Mouse (Mus musculus): Measurements from ENCODE around the gene Cad. TPM values are rescaled to one million over a fixed set of nuclear protein-coding genes. Genes with fewer than 3 reads are reported as not detected.

Gene Cad
- polyA plus RNA-seq (2012; rRNA removed): 23.0 and 24.6 TPM in 2 replicates

GRCm38 (mm10) chr5:31054261-31055215 lies at the start of gene Cad:
Gene Cad, plus strand, starts transcription at chr5:31054780.

GRCm38 (mm10) chr5:31047848-31048762 lies 6.5 kb upstream of the Cad start, which contains the start of gene Atraid:
Gene Atraid, plus strand, starts transcription at chr5:31048312.

GRCm38 (mm10) chr5:31048763-31049641 lies 5.6 kb upstream of the Cad start, which contains the start of gene Slc5a6:
Gene Slc5a6, minus strand, starts transcription at chr5:31048924.

GRCm38 (mm10) chr5:31105814-31106335 lies 51.3 kb downstream of the Cad start, which contains the start of gene Dnajc5g:
Gene Dnajc5g, plus strand, starts transcription at chr5:31106285.

GRCm38 (mm10) chr5:31108000-31108490 lies 53.5 kb downstream of the Cad start, which contains the start of gene Slc30a3:
Gene Slc30a3, minus strand, starts transcription at chr5:31108237.

GRCm38 (mm10) chr5:31116354-31116753 lies 61.8 kb downstream of the Cad start, which contains the start of gene Trim54:
Gene Trim54, plus strand, starts transcription at chr5:31116712.

Other genes starting within 250 kb of the Cad start
- 186 TPM in 2 replicates for gene Mapre3, start 240.1 kb upstream of the Cad start, polyA plus RNA-seq (2012; rRNA removed)
- gene Tmem214, start 186.8 kb upstream of the Cad start, polyA plus RNA-seq (2012; rRNA removed): 70.2 and 73.8 TPM in 2 replicates
- 49.5 and 56.4 TPM in 2 replicates for gene Agbl5, start 166.1 kb upstream of the Cad start, polyA plus RNA-seq (2012; rRNA removed)
- gene Ost4, start 147.0 kb upstream of the Cad start, polyA plus RNA-seq (2012; rRNA removed): 211 and 228 TPM in 2 replicates
- gene Emilin1, start 141.4 kb upstream of the Cad start, polyA plus RNA-seq (2012; rRNA removed): 8.0 and 17.2 TPM in 2 replicates
- 9.1 and 11.0 TPM in 2 replicates for gene Khk, start 133.3 kb upstream of the Cad start, polyA plus RNA-seq (2012; rRNA removed)
- gene Cgref1, start 109.2 kb upstream of the Cad start, polyA plus RNA-seq (2012; rRNA removed): 59.3 and 70.9 TPM in 2 replicates
- 156 and 160 TPM in 2 replicates for gene Preb, start 94.4 kb upstream of the Cad start, polyA plus RNA-seq (2012; rRNA removed)
- 0.01 TPM in 1 of 2 replicates, not detected in the other for gene Tcf23, start 86.1 kb upstream of the Cad start, polyA plus RNA-seq (2012; rRNA removed)
- gene Atraid, start 6.5 kb upstream of the Cad start, polyA plus RNA-seq (2012; rRNA removed): 162 and 172 TPM in 2 replicates
- 41.9 and 44.0 TPM in 2 replicates for gene Slc5a6, start 5.9 kb upstream of the Cad start, polyA plus RNA-seq (2012; rRNA removed)
- not detected in 2 replicates for gene Dnajc5g, start 51.5 kb downstream of the Cad start, polyA plus RNA-seq (2012; rRNA removed)
- 10.6 and 13.6 TPM in 2 replicates for gene Slc30a3, start 53.5 kb downstream of the Cad start, polyA plus RNA-seq (2012; rRNA removed)
- 1.2 TPM in 1 of 2 replicates, not detected in the other for gene Trim54, start 61.9 kb downstream of the Cad start, polyA plus RNA-seq (2012; rRNA removed)
- gene Ucn, start 84.0 kb downstream of the Cad start, polyA plus RNA-seq (2012; rRNA removed): 0.19 and 0.21 TPM in 2 replicates
- 59.2 and 63.1 TPM in 2 replicates for gene Mpv17, start 99.5 kb downstream of the Cad start, polyA plus RNA-seq (2012; rRNA removed)
- gene Gm29609, start 125.1 kb downstream of the Cad start, polyA plus RNA-seq (2012; rRNA removed): 2.8 and 3.7 TPM in 2 replicates
- 81.6 and 84.5 TPM in 2 replicates for gene Gtf3c2, start 125.4 kb downstream of the Cad start, polyA plus RNA-seq (2012; rRNA removed)
- gene Snx17, start 138.4 kb downstream of the Cad start, polyA plus RNA-seq (2012; rRNA removed): 87.5 and 88.0 TPM in 2 replicates
- 60.8 and 68.2 TPM in 2 replicates for gene Eif2b4, start 138.7 kb downstream of the Cad start, polyA plus RNA-seq (2012; rRNA removed)
- 53.9 and 56.3 TPM in 2 replicates for gene Zfp513, start 147.5 kb downstream of the Cad start, polyA plus RNA-seq (2012; rRNA removed)
- 170 and 178 TPM in 2 replicates for gene Ppm1g, start 165.9 kb downstream of the Cad start, polyA plus RNA-seq (2012; rRNA removed)
- gene Nrbp1, start 186.1 kb downstream of the Cad start, polyA plus RNA-seq (2012; rRNA removed): 150 and 152 TPM in 2 replicates
- gene Gm9970, start 186.5 kb downstream of the Cad start, polyA plus RNA-seq (2012; rRNA removed): 0.16 TPM in 1 of 2 replicates, not detected in the other
- gene Krtcap3, start 196.9 kb downstream of the Cad start, polyA plus RNA-seq (2012; rRNA removed): 3.8 and 4.6 TPM in 2 replicates
- gene Ift172, start 236.3 kb downstream of the Cad start, polyA plus RNA-seq (2012; rRNA removed): 50.2 and 54.6 TPM in 2 replicates
- 190 and 201 TPM in 2 replicates for gene Fndc4, start 241.3 kb downstream of the Cad start, polyA plus RNA-seq (2012; rRNA removed)
- 0.75 and 0.87 TPM in 2 replicates for gene Gckr, start 242.7 kb downstream of the Cad start, polyA plus RNA-seq (2012; rRNA removed)